Mouse (Mus musculus) left cerebral cortex, postnatal 14 days (tissue): ENCODE results near the gene Gm4303. TPM values are rescaled to one million over a fixed set of nuclear protein-coding genes. Genes with fewer than 3 reads are reported as not detected.
"Not testable (repeated sequence)": the region's sequence is repeated elsewhere in the genome, so short reads cannot be mapped to it uniquely, and the experiment has no call there.

Source experiments
- DNase-seq, 2 experiments: peaks; one replicate each; pipeline ENCODE4 v3.0.0; 2021 to 2022; ENCODE audit warnings: low spot score in 2 of 2, mixed read lengths in 1 of 2
- intact Hi-C: fragments of 180-260 bp; cut with DNase I; formaldehyde crosslinking; loops from one replicate; pipeline ENCODE4 v1.15.1; 2025
- long read RNA-seq, 2 experiments: library from polyadenylated mRNA; stranded (forward); transcript quantifications; one replicate each; pipeline ENCODE4 v2.0.0; 2021
- total RNA-seq, 2 experiments: library from RNA; stranded (reverse); gene quantifications; 2 replicates each; pipeline ENCODE4 v1.2.3; 2021

Gene Gm4303
- total RNA-seq = not detected
- long read RNA-seq, experiment 1 = 0 reads
- long read RNA-seq, experiment 2 = 0 reads

DNA sequence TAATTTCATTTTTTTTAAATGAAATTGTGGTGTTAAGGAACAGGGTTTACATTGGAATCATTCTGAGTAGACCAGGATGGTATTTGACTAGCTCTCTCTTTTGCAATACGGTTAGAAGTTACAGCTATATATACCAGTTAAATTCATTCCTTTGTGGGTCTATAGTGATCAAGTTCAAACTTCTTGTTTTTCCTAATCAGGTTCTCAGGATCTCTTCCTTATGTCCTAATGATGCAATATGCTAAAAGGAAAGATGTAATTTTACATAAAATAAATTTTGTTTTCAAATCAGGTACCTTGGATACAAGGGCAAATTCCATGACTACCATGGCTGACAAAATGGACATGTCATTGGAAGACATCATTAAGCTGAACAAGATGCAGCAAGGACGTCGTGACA, at the start of gene Gm4303:
TSS of gene Gm4303 (plus strand) at position 301 of the 400 bp plus-strand sequence.
- DNase-seq, intact Hi-C loops: not testable (repeated sequence)

DNA sequence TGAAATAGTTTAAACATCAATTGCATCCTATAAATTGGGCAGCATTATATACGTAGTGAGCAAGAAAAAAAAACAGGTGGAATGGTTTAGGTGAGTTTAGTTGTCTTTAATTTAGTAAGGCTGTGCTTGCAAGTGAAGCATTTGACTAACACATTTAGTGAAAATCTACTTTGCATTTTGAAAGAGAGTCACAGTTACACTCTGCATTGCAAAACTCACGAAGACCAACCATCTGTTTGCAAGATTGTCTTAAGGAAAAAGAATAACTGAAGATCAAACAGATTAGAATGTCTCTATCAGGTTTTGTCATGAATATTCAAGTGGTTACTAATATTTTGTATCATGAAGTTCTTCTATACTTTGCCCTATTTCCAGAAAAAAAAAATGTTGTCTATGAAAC, 49.7 kb upstream of the Gm4303 start:
- no peak for DNase-seq
- intact Hi-C loops = no loop called here

DNA sequence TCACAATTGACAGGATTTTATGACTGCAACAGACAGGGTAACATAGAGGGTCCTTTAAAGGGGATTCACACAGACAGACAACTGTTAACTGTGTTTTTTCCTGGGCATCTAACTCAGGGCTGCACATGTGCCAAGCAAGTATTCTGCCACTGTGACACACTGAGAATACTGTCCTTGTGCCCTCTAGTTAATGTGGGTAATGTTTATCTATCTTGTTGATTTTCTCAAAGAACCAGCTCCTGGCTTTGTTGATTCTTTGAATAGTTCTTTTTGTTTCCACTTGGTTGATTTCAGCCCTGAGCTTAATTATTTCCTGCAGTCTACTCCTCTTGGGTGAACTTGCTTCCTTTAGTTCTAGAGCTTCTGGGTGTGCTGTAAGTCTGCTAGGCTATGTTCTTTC, 45.7 kb upstream of the Gm4303 start:
- DNase-seq, intact Hi-C loops: not testable (repeated sequence)

DNA sequence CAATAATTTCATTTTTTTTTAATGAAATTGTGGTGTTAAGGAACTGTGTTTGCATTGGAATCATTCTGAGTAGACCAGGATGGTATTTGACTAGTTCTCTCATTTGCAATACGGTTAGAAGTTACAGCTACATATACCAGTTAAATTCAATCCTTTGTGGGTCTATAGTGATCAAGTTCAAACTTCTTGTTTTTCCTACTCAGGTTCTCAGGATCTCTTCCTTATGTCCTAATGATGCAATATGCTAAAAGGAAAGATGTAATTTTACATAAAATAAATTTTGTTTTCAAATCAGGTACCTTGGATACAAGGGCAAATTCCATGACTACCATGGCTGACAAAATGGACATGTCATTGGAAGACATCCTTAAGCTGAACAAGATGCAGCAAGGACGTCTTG, 10.4 kb upstream of the Gm4303 start, which contains the start of gene Gm4301:
TSS of gene Gm4301 (plus strand) at position 301 of the 400 bp plus-strand sequence.
- DNase-seq, intact Hi-C loops: not testable (repeated sequence)

DNA sequence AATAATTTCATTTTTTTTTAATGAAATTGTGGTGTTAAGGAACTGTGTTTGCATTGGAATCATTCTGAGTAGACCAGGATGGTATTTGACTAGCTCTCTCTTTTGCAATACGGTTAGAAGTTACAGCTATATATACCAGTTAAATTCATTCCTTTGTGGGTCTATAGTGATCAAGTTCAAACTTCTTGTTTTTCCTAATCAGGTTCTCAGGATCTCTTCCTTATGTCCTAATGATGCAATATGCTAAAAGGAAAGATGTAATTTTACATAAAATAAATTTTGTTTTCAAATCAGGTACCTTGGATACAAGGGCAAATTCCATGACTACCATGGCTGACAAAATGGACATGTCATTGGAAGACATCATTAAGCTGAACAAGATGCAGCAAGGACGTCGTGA, 5.2 kb upstream of the Gm4303 start, which contains the start of gene Gm4302:
TSS of gene Gm4302 (plus strand) at position 301 of the 400 bp plus-strand sequence.
- intact Hi-C loops, DNase-seq: not testable (repeated sequence)

DNA sequence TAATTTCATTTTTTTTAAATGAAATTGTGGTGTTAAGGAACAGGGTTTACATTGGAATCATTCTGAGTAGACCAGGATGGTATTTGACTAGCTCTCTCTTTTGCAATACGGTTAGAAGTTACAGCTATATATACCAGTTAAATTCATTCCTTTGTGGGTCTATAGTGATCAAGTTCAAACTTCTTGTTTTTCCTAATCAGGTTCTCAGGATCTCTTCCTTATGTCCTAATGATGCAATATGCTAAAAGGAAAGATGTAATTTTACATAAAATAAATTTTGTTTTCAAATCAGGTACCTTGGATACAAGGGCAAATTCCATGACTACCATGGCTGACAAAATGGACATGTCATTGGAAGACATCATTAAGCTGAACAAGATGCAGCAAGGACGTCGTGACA, 5.0 kb downstream of the Gm4303 start, which contains the start of gene Gm4305:
TSS of gene Gm4305 (plus strand) at position 301 of the 400 bp plus-strand sequence.
- intact Hi-C loops = not testable (repeated sequence)

DNA sequence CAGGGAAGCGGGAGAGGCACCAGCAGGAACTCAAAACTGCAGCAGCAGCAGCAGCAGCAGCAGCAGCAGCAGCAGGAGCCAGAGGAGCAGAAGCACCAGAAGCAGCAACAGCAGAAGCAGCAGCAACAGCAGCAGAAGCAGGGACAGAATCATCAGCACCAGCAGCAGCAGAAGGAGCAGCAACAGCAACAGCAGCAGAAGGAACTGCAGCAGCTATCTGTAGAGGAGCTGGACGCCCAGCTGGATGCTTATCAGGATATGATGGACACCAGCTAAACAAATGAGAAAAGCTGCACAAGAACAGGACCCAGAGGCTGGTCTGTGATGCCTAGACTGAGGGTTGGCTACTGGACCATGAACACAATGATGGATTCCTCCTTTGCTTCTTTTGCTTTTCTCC, 11.1 kb downstream of the Gm4303 start:
- intact Hi-C loops = not testable (repeated sequence)
- peak in 1 of 2 experiments; percentile 1 for DNase-seq

More for the DNA sequence above, 5.0 kb downstream of the Gm4303 start, which contains the start of gene Gm4305:
- not testable (repeated sequence) for DNase-seq

DNA sequence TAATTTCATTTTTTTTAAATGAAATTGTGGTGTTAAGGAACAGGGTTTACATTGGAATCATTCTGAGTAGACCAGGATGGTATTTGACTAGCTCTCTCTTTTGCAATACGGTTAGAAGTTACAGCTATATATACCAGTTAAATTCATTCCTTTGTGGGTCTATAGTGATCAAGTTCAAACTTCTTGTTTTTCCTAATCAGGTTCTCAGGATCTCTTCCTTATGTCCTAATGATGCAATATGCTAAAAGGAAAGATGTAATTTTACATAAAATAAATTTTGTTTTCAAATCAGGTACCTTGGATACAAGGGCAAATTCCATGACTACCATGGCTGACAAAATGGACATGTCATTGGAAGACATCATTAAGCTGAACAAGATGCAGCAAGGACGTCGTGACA, 15.3 kb downstream of the Gm4303 start, which contains the start of gene Gm4307:
TSS of gene Gm4307 (plus strand) at position 301 of the 400 bp plus-strand sequence.
- DNase-seq, intact Hi-C loops: not testable (repeated sequence)

DNA sequence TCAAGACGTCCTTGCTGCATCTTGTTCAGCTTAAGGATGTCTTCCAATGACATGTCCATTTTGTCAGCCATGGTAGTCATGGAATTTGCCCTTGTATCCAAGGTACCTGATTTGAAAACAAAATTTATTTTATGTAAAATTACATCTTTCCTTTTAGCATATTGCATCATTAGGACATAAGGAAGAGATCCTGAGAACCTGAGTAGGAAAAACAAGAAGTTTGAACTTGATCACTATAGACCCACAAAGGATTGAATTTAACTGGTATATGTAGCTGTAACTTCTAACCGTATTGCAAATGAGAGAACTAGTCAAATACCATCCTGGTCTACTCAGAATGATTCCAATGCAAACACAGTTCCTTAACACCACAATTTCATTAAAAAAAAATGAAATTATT, 36.7 kb downstream of the Gm4303 start, which contains the start of gene Gm4312:
TSS of gene Gm4312 (minus strand) at position 101 of the 400 bp plus-strand sequence.
- intact Hi-C loops, DNase-seq: not testable (repeated sequence)

Other genes starting within 250 kb of the Gm4303 start
- gene Gm4301, start 10.3 kb upstream of the Gm4303 start, total RNA-seq = not detected
- not detected for gene Gm4302, start 5.1 kb upstream of the Gm4303 start, total RNA-seq
- not detected for gene Gm4305, start 5.1 kb downstream of the Gm4303 start, total RNA-seq
- not detected for gene Gm4307, start 15.4 kb downstream of the Gm4303 start, total RNA-seq
- gene Gm4312, start 36.6 kb downstream of the Gm4303 start, total RNA-seq = not detected
- gene Tmtc3, start 141.4 kb downstream of the Gm4303 start, total RNA-seq = 10 to 100 TPM; 10.3 to 11.5 TPM
- 10 to 100 TPM; 10.2 to 15.4 TPM for gene Cep290, start 141.6 kb downstream of the Gm4303 start, total RNA-seq
- gene 4930430F08Rik, start 244.5 kb downstream of the Gm4303 start, total RNA-seq = 10 to 100 TPM; 20.7 to 23.7 TPM
- not detected for gene 1700017N19Rik, start 244.5 kb downstream of the Gm4303 start, total RNA-seq